Mouse (Mus musculus) embryo, embryonic 11 days (tissue): ENCODE results near the gene Iffo1.
A peak's percentile ranks its signal among the peaks of the same experiment; 100 is the strongest.

Experiments used
- DNase-seq: peaks from one replicate; pipeline ENCODE4 v3.0.0-alpha.2; 2015

The Iffo1 gene

DNA sequence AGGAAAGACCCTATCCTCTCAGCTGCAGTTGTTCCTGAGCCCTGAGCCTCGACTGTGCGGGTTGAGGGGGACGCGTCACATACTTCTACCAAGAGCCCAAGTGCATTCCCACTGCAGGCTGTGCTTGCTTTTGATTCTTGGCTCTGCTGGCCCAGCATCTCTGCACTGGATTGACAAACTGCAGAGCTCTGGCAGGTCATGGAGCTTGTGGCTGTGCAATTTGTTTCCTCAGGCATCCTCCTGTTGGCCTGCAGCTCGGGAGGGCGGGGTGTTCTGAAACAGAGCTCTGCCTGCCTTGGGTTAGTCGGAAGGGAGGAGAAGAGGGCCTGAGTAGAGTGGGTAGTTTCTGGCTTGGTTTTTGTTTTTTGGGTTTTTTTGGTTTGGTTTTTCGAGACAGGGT lies 2.6 kb upstream of the Iffo1 start:
- no peak for DNase-seq

DNA sequence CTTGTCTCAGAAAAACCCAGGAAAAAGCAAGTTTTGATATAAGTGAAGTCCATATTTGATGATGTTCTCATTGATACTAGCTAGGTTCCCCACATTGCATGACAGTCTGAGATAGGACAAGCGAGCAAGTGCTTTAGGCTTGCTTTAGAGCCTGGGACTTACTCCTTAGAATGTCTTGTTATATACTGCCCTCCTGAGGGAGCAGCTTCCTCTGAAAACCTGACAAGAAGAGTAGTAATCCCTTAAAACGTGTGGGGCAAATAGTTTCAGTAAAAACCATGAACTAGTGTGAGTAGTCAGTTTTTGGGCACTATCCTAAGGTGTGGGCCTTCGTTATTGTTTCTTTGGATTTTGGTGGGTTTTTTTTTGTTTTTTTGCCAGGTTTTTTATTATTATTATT lies 1.9 kb upstream of the Iffo1 start:
- no peak for DNase-seq

DNA sequence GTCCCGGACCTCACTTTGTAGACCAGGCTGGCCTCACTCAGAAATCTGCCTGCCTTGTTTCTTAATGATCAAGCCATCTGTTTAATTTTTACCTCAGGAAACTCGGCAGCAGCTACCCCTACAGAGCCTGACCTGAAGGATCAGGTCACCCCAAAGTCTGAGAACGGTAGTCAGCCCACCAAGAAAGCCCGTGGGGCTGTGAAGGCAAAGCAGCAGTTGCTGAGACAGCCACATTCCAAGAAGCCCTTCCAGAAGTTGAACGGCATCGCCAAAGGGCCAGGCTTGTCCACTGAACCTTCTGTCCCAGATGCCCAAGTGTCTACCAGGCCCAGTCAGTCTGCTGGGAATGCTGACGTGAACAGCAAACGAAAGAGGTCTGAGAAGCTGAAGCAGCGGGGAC lies 1.1 kb upstream of the Iffo1 start:
- DNase-seq, result no peak

DNA sequence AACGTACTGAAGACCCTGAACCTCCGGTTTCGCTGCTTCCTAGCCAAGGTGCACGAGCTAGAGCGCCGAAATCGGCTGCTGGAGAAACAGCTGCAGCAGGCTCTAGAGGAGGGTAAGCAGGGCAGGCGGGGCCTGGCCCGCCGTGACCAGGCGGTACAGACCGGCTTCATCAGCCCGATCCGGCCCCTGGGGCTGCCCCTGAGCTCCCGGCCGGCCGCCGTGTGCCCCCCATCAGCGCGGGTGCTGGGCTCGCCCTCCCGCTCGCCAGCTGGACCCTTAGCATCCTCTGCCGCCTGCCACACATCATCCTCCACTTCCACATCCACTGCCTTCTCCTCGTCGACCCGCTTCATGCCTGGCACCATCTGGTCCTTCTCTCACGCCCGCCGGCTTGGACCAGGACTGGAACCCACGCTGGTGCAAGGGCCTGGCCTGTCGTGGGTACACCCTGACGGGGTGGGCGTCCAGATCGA lies 474 bp downstream of the Iffo1 start:
- no peak for DNase-seq

DNA sequence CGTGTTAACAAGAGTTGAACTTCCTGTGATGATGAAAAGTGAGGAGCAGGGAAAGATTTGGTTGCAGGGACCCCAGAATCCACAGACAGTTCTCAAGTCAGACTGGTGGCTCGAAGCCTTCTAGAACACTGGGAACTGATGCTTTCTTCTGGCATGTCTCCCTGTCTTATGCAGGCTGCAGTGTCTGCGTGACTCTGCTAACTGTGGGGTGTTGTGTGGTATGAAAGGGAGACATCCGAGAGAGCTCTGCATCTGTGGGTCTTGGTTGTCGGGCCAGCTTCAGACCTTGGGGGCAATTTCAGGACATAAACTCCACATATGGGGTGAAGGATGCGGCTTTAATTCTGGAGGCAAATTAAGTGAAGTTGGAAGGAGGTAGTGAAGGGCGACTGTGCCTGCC lies 1.1 kb downstream of the Iffo1 start:
- DNase-seq, result no peak

DNA sequence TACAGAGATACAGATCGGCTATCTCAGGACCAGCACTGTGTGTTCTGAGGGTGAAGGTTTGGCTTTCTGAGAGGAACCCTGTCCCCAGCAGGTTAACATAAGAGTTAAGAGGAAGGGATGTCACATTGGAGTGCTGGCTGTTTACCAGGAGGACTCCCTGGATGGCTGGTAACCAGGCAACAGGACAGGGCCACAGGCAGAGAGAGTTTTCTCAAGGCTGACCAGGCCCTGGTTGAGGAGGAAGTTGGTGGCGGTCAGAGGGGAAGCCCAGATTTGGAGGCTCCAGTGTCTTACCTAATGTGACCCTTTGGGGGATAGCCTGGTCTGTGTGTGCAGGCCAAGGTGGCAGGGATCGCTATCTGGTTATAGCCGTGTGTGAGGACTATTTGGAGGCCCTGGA lies 1.8 kb downstream of the Iffo1 start:
- no peak for DNase-seq

DNA sequence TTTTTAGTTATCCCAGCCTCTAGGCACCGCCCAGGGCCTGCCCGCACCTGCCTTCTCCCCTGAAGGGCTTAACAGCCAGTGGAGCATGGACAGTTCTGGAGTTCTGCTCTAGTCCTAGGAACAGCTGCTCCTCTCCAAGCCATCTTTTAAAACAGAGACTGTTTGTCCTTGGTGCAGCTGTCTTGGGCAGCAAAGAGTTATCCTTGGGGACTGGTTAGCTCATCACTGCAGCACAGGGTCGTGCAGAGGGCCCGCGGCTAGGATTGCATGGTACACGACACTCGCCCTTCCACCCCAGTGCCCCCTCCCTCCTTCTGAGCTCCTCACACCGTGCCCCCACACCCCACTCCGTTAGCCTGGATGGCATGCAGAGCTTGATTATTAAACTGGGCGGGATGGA lies 2.3 kb downstream of the Iffo1 start:
- no peak for DNase-seq

DNA sequence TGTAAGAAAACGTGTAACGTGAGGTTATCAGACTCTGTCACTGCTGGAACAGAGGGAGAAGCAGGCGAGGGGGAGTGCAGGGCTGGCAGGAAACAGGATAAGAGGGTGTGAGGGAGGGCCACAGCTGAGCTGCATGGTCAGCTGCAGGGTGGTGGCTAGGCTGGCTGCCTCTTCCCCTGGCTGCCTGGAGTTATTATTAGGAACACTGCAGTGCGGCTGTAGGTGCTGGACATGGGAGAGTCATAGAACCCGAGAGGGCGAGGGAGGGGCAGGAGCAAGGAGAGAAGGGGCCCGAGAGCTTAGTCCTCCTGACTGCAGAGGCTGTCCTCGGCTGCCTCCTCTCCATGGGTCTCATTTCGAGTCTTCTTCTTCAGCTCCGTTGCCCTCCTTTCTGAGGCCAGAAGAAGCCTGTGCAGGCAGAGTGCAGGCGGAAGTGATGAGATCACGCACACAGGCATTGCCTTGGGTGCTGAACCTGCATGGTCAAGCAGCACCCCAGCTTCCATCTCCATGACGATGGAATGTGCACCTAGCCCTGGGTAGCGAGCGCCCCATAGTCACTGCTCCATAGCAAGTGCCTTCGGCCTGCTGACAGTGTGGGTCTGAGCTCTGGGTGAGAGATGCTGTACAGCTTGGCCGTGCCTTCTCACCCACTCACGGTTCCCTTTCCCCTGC lies 3.3 kb downstream of the Iffo1 start:
- DNase-seq, result no peak

DNA sequence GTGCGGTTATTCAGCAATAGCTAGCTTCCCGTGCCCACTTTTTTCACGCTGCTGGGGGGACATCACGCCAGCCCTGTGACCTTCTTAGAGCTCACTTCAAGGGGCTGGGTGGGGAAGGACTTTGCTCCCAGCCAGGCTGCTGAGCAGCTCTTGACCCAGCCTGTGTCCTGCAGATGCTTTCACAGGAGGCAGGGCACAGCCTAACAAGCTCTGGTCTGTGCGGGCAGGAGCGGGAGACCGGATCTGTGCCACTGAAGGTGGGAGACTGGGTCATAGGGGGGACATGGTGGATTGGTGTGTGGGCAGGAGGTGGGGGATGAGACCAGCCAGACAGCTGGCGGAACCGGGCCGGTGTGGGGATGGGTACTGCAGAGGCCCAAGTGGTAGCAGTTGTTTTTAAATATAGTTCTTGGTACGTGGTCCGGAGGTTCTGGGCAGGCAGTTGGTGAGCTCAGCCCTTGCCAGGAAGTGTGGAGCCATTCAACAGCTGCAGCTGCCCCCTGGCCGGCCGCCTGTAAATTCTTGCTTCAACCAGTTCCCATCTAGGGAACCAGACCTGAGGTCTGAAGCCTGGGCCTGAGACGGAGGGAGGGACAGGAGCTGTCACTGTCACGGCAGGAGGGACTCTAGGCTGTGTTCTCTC lies 4.0 kb downstream of the Iffo1 start:
- DNase-seq, result no peak

DNA sequence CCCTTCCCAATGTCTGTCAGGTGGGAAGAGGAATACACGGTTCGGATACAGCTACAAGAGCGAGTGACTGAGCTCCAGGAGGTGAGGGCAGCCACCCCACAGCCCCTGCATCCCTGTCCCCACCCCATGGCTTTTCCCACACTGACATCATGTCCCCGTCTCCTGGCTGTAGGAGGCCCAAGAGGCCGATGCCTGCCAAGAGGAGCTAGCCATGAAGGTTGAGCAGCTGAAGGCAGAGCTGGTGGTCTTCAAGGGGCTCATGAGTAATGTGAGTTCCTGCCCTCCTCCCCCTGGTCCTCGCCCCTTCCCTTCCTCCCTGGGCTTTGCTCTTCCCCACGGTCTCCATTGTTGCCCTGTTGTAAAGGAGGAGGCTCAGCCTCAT lies 4.5 kb downstream of the Iffo1 start:
- DNase-seq, result no peak

DNA sequence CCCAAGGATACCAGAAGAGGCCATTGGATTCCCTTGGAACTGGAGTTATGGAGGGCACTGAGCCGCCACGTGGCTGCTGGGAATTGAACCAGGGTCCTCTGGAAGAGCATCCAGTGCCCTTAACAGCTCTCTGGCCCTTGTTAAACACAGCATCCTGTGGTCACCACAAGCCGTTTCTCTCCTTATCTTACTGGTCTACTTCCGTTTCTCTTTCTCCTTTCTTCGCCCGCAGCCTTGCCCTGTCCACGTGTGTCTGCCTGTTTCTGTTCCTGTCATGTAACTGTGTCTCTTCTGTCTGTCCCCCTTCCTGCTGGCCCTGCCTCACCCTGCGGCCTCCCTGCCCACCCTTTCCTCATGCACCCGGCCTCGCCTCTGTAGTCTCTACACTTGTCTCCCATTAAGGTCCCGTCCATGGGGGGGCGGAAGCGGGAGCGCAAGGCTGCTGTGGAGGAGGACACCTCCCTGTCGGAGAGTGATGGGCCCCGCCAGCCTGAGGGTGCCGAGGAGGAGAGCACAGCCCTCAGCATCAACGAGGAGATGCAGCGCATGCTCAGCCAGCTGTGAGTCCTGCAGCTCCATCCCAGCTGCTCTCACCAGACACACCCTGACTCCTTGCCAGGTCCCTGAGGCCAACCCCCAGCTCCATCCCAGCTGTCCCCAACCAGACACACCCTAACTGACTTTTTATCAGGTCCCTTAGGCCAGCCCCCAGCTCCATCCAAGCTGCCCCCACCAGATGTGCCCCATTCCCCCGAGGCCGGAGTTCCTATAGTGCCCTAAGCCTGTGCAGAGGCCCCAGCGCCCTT lies 7.4 kb downstream of the Iffo1 start:
- no peak for DNase-seq

DNA sequence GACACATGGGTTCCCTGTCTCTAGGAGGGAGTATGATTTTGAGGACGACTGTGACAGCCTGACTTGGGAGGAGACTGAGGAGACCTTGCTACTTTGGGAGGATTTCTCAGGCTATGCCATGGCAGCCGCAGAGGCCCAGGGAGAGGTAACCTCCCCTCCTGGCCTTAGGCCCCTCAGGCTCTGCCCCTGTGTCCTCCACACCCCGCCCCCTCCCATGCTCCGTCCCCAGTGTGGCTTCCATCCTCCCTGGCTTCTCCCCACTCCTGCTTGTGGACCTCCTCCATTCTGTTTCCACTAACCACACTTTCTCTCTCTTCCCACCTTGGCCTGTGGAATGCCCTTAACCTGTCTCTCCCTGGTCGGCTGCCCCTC lies 8.0 kb downstream of the Iffo1 start:
- DNase-seq, result no peak

DNA sequence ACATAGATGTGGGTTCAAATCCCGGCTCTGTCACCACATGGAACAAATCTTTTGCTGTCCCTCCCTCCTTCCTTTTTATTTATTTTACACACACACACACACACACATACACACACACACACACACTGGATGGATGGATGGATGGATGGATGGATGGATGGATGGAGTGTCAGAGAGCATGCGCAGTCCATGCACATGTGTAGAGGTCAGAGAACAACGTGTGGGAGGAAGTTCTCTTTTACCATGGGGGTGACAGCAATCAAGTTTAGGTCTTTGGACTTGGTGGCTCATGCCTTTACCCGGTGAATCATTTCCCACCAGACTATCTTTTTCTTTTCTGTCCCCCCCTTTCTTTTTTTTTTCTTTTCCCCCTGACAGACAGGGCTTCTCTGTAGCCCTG lies 8.6 kb downstream of the Iffo1 start:
- no peak for DNase-seq

DNA sequence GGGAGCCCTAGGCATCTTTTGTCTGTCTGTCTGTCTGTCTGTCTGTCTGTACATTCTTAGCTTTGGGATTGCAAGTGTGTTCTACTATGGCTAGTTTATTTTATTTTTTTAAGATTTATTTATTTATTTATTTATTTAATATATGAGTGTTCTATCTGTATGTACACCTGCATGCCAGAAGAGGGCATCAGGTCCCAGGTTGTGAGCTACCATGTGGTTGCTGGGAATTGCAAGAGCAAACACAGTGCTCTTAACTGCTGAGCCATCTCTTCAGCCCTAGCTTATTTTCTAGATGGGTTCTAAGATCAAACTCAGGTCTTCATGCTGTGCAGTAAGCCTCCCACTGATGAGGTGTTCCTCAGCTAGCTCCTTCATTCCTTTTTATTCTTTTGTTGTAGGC lies 9.5 kb downstream of the Iffo1 start:
- DNase-seq, result no peak

DNA sequence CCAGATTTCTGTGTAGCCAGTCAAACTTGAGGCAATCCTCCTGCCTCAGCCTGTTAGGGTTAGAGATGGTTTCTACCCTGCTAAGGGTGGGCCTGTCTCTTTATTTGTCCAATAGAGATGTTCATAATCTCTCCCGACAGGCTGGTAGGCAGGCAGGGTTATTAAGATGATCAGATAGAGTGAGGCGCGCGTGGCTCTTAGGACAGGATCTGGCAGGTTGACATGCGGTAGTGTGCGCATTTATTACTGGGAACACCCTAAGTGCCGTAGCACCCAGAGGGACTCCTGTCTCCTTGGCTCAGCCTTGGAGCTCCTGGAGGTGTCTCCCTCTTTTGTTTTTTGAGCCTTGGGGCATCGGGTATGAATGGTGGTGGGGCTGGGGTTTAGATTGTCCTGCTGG lies 10.2 kb downstream of the Iffo1 start:
- DNase-seq, result no peak

DNA sequence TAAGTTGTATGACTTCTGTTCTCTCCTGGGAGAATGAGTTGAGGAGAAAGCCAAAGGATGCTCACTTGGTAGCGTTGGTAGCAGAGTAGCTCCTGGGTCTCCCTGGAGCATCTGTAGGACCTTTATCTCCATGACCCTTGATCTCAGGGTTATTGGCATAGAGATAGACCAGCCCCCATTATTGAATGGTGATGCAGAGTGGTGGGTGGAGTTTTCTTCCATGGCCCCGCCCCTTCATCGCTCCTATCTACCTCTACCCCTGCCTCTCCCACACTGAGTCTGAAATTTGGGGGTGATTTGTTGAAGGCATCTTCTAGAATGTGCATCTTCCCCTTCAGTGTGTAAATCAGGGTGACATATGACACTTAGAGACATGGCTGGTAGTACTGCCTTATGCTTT lies 11.4 kb downstream of the Iffo1 start:
- DNase-seq, result no peak

DNA sequence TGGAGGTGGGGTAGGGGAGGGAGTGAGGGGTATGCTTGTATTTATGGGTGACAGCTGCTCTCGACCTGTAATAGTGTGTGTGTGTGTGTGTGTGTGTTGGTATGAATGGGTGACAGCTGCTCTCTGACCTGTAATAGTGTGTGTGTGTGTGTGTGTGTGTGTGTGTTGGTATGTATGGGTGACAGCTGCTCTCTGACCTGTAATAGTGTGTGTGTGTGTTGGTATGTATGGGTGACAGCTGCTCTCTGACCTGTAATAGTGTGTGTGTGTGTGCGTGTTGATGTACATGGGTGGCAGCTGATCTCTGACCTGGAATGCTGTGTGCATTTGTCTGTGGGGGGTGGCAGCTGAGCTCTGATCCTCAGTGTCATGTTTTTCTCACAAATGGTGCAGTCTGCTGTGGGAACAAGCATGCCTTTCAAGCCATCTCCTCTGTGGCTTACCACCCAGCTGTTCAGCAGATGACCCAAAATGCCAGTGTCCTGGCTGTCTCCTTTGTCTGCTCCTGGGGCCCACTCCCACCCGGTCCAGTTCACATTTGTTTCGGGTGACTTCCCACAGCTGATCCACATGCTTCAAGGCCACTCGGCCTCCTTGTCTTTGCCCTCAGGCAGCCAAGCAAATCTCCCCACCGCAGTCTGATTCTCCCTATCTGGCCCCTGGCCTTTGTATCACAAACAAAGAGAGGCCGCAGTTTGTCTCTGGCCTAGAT lies 12.0 kb downstream of the Iffo1 start:
- peak; percentile 66 for DNase-seq

DNA sequence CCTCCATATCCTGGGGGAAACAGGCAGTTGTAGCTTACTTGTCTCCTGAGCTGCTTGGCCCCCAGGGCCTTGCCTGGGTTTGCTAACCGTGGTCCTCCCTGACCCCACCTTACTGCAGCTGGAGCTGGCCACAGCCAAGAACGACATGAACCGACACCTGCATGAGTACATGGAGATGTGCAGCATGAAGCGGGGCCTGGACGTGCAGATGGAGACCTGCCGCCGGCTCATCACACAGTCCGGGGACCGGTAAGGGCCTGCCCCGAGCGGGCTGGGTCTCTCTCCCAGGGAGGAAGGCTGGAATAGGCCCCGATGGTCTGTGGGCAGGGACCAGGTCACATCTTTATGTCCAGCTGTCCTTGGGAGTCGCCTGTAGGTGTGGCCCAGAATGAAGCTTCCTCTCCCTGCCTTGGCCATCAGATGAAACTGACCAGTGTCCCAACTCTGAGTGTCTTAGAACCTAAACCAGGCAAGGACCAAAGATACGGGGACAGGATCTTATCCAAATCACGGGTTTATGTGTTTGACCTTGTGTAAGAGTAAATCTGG lies 14.0 kb downstream of the Iffo1 start:
- no peak for DNase-seq

DNA sequence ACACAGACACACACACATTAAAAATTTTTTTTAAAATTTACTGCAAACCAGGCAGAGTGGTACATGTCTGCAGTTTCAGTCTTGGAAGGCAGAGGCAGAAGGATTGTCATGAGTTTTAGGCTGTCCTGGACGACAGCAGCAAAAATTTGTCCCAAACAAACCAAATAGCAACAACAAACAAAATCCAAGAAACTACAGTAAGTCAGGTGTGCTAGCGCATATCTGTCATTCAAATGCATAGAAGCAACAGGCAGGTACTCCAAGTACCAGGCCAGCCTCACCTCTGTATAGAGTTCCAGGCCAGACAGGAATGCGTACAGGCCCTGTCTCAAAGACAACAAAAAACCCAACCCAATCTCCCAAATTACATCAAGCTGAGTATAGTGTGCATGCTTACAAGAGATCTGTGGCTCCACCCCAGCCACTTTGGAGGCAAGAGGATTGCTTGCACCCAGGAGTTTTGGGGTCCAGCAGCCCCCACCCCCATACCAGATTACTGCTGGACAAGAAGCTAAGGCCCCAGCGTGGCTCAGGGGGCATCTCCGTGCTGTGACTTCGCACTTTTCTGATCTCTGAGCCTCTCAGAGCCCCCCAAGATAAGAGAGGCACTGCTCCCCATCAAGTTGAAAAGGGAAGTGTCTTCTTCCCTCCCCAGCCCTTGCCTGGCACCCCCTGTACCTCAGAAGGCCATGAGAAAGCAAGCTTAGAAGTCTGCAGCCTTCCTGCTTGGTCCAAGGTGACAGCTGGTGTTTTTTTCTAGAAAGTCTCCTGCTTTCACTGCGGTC lies 14.9 kb downstream of the Iffo1 start:
- DNase-seq, result no peak

DNA sequence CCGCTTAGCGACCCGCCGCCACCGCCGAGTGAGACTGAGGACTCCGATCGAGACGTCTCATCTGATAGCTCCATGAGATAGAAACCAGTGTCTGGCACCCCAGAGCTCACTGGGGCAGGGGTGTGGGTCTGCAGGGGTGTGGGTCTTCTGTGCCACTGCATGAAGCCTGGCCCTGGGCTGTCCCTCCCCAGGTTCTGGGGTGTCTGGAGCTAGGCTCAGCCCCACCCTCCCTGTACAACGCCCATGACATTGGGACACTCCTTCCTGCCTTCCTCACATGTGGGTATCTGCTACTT lies 15.5 kb downstream of the Iffo1 start:
- peak; percentile 30 for DNase-seq

DNA sequence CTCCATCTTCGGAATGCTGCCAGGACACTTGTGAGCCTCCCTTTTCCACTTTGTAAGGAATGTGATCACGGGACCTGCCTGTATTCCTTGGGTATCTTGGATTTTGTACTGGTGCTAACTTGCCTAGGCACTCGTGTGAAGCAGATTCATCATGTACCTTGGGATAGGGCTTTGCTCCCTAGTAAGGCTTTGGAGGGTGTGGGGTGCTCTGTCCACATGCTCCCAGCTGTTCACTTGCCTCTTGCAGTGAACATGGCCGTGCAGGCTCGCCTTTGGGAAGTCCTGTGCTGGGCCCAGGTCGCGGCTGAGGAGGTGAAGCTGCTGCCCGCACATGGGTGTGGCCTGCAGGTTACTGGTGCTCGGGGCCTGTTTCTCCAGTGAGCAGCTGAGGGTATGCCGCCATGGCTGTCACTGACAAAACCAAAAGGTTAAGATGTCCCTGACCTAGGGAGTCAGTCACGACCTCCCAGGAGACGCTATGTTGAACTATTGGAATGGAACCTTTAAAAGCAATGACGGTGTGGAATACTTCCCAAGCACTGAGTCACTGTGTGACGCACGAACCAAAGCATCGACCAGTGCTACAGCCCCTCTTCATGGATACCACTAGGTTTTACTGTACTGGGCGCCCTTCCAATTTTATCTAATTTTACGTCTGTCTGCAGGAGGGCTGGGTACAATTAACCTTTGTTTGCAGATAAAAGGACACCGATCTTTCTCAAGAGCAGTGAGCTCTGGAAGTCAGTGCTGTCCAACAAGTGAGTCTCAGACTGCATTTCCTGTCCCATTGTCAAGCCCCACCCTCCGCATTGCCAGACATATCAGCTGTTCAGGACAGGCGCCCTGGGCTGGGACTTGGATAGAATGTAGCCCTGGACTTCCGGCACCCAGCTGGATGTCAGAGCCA lies 16.1 kb downstream of the Iffo1 start:
- DNase-seq, result peak; percentile 73

DNA sequence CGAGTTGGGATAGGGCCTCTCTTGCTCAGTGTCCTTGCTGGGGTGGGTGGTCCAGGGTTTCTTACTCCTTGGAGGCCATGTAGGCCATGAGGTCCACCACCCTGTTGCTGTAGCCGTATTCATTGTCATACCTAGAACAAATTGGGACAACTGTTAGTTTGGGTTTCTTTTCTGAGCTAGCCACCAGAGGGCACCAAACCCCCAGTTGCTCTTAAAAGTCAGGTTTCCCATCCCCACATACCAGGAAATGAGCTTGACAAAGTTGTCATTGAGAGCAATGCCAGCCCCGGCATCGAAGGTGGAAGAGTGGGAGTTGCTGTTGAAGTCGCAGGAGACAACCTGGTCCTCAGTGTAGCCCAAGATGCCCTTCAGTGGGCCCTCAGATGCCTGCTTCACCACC lies 16.9 kb downstream of the Iffo1 start:
- DNase-seq, result peak; percentile 69
